ENCODE assay signal across 15 mouse cellular contexts in genomic region chr8:61573179-61573937, GRCm38 (mm10).
DNase-seq lines count a peak whose midpoint lies in the region; ATAC-seq and TF ChIP-seq lines count a peak whose summit lies in the region.
"Had no signal": no experiment of that assay in that cellular context is flagged by ENCODE, and none has a peak within 500 bp of the region (broad histone marks: within the 10 kb centered on the region; RNA-seq: fewer than 3 reads in every experiment).

No protein-coding gene starts in this region.

- no peaks in the 10 kb centered on the region for H3K36me3 ChIP-seq in heart, embryonic 15.5 days
- H3K36me3 ChIP-seq in lung, embryonic 16.5 days (ENCODE audit: control insufficient read depth, insufficient read depth, low read length): peaks cover under 1% of the 10 kb centered on the region; the same call in 1 of the 2 replicates
- peaks cover 12% of the 10 kb centered on the region for H3K36me3 ChIP-seq in embryonic facial prominence, embryonic 10.5 days (replicated peaks)
- H3K36me3 ChIP-seq in stomach, postnatal 0 days (ENCODE audit: control insufficient read depth, insufficient read depth, low read length): no peaks in the 10 kb centered on the region
- H3K36me3 ChIP-seq: neural tube, embryonic 15.5 days had no signal

- no peaks in the 10 kb centered on the region for H3K9me3 ChIP-seq in heart, embryonic 15.5 days (replicated peaks)
- H3K9me3 ChIP-seq in lung, embryonic 16.5 days (ENCODE audit: control insufficient read depth, low read length): no peaks in the 10 kb centered on the region
- no peaks in the 10 kb centered on the region for H3K9me3 ChIP-seq in embryonic facial prominence, embryonic 10.5 days
- no peaks in the 10 kb centered on the region for H3K9me3 ChIP-seq in stomach, postnatal 0 days (ENCODE audit: control insufficient read depth, low read length)
- H3K9me3 ChIP-seq: forebrain, embryonic 13.5 days; neural tube, embryonic 15.5 days had no signal

- H3K4me3 ChIP-seq in heart, embryonic 15.5 days: no peak overlapping the region
- no peak overlapping the region for H3K4me3 ChIP-seq in lung, embryonic 16.5 days (ENCODE audit: low read length)
- H3K4me3 ChIP-seq in embryonic facial prominence, embryonic 10.5 days: no peak overlapping the region
- no peak overlapping the region for H3K4me3 ChIP-seq in stomach, postnatal 0 days (ENCODE audit: low read depth, low read length)
- H3K4me3 ChIP-seq: forebrain, embryonic 13.5 days; neural tube, embryonic 15.5 days had no signal

- TF ChIP-seq EP300 in stomach, postnatal 0 days (optimal IDR thresholded peaks at IDR 0.05): no peak

- ATAC-seq in heart, embryonic 15.5 days (replicated peaks; ENCODE audit: insufficient number of reproducible peaks, insufficient read depth, low FRiP score, low read depth): no peak
- ATAC-seq in lung, embryonic 16.5 days (ENCODE audit: low read depth): peak; percentile 44
- peak; percentile 38; the same call in 1 of the 2 replicates for ATAC-seq in stomach, postnatal 0 days (ENCODE audit: low FRiP score, low TSS enrichment)
- ATAC-seq in erythroid progenitor cell, adult 5-6 weeks (replicated peaks; ENCODE audit: low FRiP score, poor library complexity, severe bottlenecking): no peak
- ATAC-seq: CD4-positive, CD25-positive, alpha-beta regulatory T cell, adult 4 months; forebrain, embryonic 13.5 days; inflammation-experienced regulatory T-cells, adult 6 months had no signal

- no peaks in the 10 kb centered on the region for H3K27me3 ChIP-seq in heart, embryonic 15.5 days
- no peaks in the 10 kb centered on the region for H3K27me3 ChIP-seq in lung, embryonic 16.5 days (ENCODE audit: control insufficient read depth, insufficient read depth, low read depth, low read length)
- no peaks in the 10 kb centered on the region for H3K27me3 ChIP-seq in embryonic facial prominence, embryonic 10.5 days (replicated peaks; ENCODE audit: low read depth, poor library complexity, severe bottlenecking)
- no peaks in the 10 kb centered on the region for H3K27me3 ChIP-seq in stomach, postnatal 0 days (ENCODE audit: control insufficient read depth, insufficient read depth, low read length)
- H3K27me3 ChIP-seq: forebrain, embryonic 13.5 days; neural tube, embryonic 15.5 days had no signal

- DNase-seq in heart, adult 18-20 months: no peak
- DNase-seq in lung, postnatal 14 days: no peak
- no peak for DNase-seq in embryonic facial prominence, embryonic 10.5 days (ENCODE audit: low spot score)
- DNase-seq in stomach, postnatal 0 days (ENCODE audit: low spot score): no peak
- DNase-seq: cerebellum, postnatal 10 days; kidney, postnatal 10 days; thymus, adult 2 months had no signal

- 38% methylated on average over 8 of the region's 8 CpGs for WGBS in heart, embryonic 15.5 days
- 41% methylated on average over 8 of the region's 8 CpGs for WGBS in lung, embryonic 16.5 days
- WGBS in embryonic facial prominence, embryonic 10.5 days: 72% methylated on average over 8 of the region's 8 CpGs
- 57% methylated on average over 8 of the region's 8 CpGs for WGBS in stomach, postnatal 0 days

- no peak for TF ChIP-seq CTCF in stomach, postnatal 0 days (IDR thresholded peaks at IDR 0.05; ENCODE audit: low read depth)

- peak overlapping the region; percentile 26; the same call in 1 of the 2 replicates for H3K27ac ChIP-seq in heart, embryonic 15.5 days
- H3K27ac ChIP-seq in lung, embryonic 16.5 days (ENCODE audit: low read length): peak overlapping the region; percentile 59
- peak overlapping the region; percentile 15; the same call in 1 of the 2 replicates for H3K27ac ChIP-seq in embryonic facial prominence, embryonic 10.5 days (replicated peaks)
- H3K27ac ChIP-seq in stomach, postnatal 0 days (replicated peaks): no peak overlapping the region
- H3K27ac ChIP-seq: forebrain, embryonic 13.5 days; liver, embryonic 14.5 days; neural tube, embryonic 15.5 days had no signal

- no peak overlapping the region for H3K4me2 ChIP-seq in heart, embryonic 15.5 days
- H3K4me2 ChIP-seq in lung, embryonic 16.5 days (ENCODE audit: low read depth, low read length): no peak overlapping the region
- H3K4me2 ChIP-seq in stomach, postnatal 0 days (replicated peaks; ENCODE audit: low read depth): no peak overlapping the region
- H3K4me2 ChIP-seq: forebrain, embryonic 13.5 days; neural tube, embryonic 15.5 days had no signal

- no peak overlapping the region for H3K9ac ChIP-seq in heart, embryonic 15.5 days
- no peak overlapping the region for H3K9ac ChIP-seq in lung, embryonic 16.5 days (ENCODE audit: low read length)
- 0 out of 2 replicates have a peak overlapping the region, but pooled peaks have one; percentile 23 for H3K9ac ChIP-seq in stomach, postnatal 0 days (ENCODE audit: low read length)
- H3K9ac ChIP-seq: forebrain, embryonic 13.5 days; liver, embryonic 14.5 days; neural tube, embryonic 15.5 days had no signal

- peaks cover 58% of the 10 kb centered on the region for H3K4me1 ChIP-seq in heart, embryonic 15.5 days (replicated peaks)
- peaks cover 33% of the 10 kb centered on the region for H3K4me1 ChIP-seq in lung, embryonic 16.5 days (replicated peaks; ENCODE audit: control insufficient read depth, insufficient read depth, low read length)
- H3K4me1 ChIP-seq in embryonic facial prominence, embryonic 10.5 days: peaks cover 24% of the 10 kb centered on the region
- peaks cover 3% of the 10 kb centered on the region for H3K4me1 ChIP-seq in stomach, postnatal 0 days (replicated peaks; ENCODE audit: control insufficient read depth, insufficient read depth)
- H3K4me1 ChIP-seq: forebrain, embryonic 13.5 days; neural tube, embryonic 15.5 days had no signal

Comparison
In these comparisons a context has a peak if more than half of its experiments do, and no peak if none do; other contexts are left out.
1. ATAC-seq: peak in lung, embryonic 16.5 days (single experiment) and stomach, postnatal 0 days (single experiment); none in heart, embryonic 15.5 days (single experiment) and erythroid progenitor cell, adult 5-6 weeks (single experiment).